Mouse (Mus musculus) kidney, postnatal 36 days (tissue): ENCODE data around the gene Mlec.

Source experiments
- DNase-seq, 2 experiments: peaks; one replicate each; pipeline ENCODE4 v3.0.0; 2021 to 2022; ENCODE audit warnings: mixed read lengths in 2 of 2

The Mlec gene

GRCm38 (mm10) chr5:115158040-115158983 lies at the start of gene Mlec:
Gene Mlec (minus strand): TSS chr5:115158179.
- peak; percentile 98 for DNase-seq

GRCm38 (mm10) chr5:115207244-115207643 lies 49.3 kb upstream of the Mlec start:
- DNase-seq: no peak

GRCm38 (mm10) chr5:115204562-115205311 lies 46.8 kb upstream of the Mlec start:
- peak; percentile 41 to 61 for DNase-seq

GRCm38 (mm10) chr5:115203735-115204561 lies 46.0 kb upstream of the Mlec start:
- peak; percentile 42 to 50 for DNase-seq

DNA sequence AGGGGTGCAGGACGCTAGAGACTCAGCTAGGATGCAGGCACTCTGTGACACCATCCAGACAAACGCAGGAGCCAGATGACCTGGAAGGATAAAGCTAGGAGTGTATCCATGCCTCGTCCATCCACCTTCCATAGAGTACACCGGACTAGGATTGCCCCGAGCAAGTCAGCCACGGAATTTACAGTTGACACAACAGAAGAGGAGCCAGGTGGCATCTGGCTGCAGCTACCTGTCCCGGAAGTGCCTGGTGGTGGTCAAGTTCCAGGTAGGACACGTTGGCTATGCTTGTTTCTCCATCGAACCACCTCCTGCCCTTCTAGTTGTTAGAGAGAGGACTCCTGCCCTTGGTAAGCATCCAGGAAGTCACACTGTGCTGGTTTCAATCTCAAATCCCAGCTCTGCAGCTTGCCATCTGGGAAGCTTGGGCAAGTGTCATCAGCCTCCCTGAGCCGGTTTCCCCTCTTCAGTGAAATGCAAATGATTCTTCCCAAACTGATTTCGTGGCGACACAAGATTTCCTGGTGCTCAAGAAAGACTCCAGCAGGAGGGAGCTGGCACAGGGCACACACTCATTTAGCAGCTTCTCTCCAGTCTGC lies 36.7 kb upstream of the Mlec start:
- no peak for DNase-seq

DNA sequence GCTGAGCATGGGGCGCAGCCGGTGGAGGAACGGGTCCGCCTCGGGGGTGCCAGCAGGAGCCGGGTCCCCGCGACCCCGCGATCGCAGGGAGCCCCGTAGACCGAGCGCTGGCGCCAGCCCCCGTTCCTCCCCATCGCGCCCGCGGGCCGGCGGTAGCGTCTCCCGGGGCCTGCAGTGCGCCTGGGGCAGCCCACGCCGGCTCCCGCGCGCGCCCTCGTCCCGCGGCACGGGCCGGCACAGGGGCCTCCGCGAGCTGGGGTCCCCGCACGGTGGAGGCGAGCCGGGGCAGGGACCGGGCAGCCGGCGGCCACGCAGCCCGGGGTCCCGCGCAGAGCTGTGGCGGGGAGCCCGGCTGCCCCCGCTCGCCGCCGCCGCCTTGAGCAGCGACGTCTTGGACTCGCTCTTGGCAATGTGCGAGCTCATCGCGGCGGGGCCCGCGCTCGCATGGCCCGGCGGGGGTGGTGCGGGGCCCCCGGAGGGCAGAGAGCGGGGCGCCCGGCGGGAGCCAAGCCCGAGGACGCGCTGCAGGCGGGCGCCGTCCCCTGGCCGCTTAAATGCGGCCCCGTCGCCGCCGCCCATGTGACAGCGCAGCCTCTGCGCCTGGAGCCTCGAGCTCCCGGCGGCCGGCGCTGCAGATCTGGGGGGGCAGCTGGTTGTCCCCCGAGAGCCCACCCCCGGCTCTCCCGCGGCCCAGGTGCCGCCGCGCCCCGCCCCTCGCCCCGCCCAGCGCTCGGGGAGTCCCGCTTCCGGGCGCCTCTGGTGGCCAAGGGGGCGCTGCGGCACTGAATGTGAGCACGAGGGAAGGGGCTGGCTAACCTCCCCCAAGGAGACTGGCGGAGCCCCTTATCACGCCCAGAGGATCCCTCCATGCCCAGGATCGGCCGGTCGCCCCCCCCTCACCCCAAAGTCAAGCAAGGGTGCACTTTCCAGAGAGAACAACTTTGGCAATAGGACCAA lies 36.0 kb upstream of the Mlec start, which contains the start of gene Cabp1:
TSS of gene Cabp1 (minus strand) at position 713 of the 957 bp plus-strand sequence.
- peak; percentile 41 to 81 for DNase-seq

GRCm38 (mm10) chr5:115193226-115193625 lies 35.2 kb upstream of the Mlec start:
- peak; percentile 85 to 93 for DNase-seq

GRCm38 (mm10) chr5:115192828-115193195 lies 34.8 kb upstream of the Mlec start:
- DNase-seq: no peak

- DNase-seq: peak in 1 of 2 experiments; percentile 30
These were observed 34.2 kb upstream of the Mlec start for GRCm38 (mm10) chr5:115191880-115192827.

GRCm38 (mm10) chr5:115190081-115190480 lies 32.1 kb upstream of the Mlec start:
- no peak for DNase-seq

- peak; percentile 36 to 68 for DNase-seq
These were observed 30.8 kb upstream of the Mlec start for GRCm38 (mm10) chr5:115188824-115189223.

GRCm38 (mm10) chr5:115187188-115188131 lies 29.5 kb upstream of the Mlec start:
- peak; percentile 96 to 98 for DNase-seq

DNA sequence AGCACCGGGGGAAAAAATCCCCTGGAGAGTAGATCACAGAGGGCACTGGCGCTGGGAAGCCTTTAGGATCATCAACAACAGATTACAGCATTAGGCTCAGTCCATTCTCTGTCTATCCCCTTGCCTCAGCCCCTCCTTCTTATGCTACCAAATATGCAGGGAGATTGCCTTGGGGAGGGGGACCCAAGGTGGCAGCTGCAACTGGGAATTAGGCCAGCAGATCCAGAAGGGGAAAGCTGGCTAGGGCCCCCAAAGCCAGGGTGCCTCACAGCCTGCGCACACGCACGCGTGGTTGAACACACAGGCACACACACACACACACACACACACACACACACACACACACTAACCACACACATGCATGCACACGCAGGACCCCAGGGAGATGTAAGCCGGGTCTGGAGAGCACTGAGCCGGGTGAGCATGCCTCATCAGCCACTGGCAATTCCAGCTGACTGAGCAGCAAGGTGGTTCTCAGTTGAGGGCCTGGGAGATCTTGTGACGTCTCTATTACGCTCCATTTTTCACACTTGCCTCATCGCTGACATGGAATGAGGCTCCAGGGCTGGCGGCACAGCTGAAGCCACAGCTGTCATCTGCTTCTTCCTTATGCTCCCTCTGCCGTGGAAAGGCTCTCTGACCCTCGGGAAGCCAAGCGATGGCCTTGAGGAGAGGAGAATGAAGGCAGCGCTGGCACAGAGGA lies 28.5 kb upstream of the Mlec start:
- no peak for DNase-seq

DNA sequence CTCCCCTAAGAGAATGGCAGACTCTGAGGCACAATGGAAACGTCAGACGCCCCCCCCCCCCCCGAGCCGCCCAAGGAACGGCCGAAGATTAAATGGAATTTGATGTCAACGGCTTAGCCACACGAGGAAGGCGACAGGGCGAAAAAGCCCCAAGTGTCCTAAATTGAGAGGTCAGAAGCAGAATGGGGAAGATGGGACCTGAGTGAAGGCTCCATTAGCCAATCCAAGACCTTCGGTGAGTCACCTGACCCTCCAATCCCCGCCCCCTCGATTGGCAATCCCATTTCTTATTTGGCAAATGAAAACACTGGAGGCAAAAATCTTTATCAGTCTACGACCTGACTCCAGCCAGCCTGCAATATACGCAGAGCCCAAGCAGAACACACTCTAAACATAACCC lies 26.7 kb upstream of the Mlec start:
- DNase-seq: peak in 1 of 2 experiments; percentile 61

DNA sequence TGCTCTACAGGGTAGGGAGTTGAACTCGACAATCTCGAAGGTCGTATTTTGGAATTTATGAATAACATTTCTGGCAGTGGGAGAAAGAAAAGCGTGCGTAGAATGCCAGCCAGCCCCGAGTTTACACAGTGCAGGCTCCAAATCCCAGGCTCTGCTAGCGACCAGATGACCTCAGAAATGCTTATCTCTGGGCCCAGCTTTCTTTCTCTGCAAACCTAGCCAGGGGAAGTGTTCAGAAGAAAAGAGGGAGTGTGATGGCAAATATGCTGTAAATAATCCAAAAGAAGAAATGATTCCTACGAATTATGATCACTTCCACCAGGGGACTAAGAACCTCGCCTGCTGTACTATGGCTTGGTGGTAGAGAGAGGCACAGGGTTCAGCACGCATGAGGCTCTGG lies 25.5 kb upstream of the Mlec start:
- no peak for DNase-seq

- no peak for DNase-seq
These were observed 24.9 kb upstream of the Mlec start for GRCm38 (mm10) chr5:115182925-115183324.

DNA sequence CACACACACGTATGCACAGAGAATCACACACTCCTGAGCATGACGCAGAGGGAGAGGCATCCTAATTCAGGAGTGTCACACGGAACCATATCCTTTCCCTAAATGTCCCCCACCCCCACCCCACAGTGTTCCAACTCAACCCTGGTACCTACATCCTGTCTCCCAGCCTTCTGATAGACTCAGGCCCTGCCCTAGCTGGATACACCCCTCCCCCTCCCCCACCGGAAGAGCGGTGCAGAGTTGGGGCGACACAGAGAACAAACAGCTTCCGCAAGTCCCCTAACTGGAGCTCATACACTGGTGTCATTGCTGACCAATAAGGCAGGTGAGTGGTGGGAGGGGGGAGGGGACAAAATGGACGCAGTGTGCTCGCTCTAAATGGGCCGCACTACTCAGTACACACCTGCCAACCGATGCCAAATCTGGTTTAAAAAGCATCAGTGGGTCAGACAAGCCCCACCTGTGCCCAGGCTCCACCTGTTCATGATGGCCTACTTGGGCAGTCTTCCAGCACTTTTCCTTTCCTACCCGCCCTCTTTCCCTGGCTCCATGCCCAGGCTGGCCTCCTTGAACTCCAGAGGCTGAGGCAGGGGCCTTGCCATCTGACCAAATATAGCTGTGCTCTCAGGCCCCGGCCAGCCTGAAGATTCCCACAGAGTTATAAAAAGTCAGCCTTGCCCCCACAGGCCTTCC lies 23.4 kb upstream of the Mlec start:
- peak; percentile 78 to 87 for DNase-seq
